Mouse (Mus musculus): Measurements from ENCODE around the gene Zfp275.

GRCm38 (mm10) chrX:73327215-73327614, 15.2 kb upstream of the Zfp275 start:
- TF ChIP-seq CTCF (IDR thresholded peaks at IDR 0.05; ENCODE audit: low read depth) (no peak), EP300 (IDR thresholded peaks at IDR 0.05; ENCODE audit: low read depth) (no peak)
